Mouse (Mus musculus) forebrain, embryonic 12.5 days (tissue): Measurements from ENCODE around the gene Stpg4. TPM values are rescaled to one million over a fixed set of nuclear protein-coding genes. Genes with fewer than 3 reads are reported as not detected.

Experiments
- ATAC-seq: fragments of 200-750 bp; cut with Nextera tagmentation; 2 replicates; pipeline ENCODE4 v1.8.0; 2017; ENCODE audit warnings: moderate TSS enrichment; ENCODE audit not compliant: low FRiP score
- H3K27ac ChIP-seq: fragments of 300-500 bp; sonication (generic); 2 replicates; pipeline ENCODE4 v1.5.1; 2016; ENCODE audit warnings: mild to moderate bottlenecking
- H3K27me3 ChIP-seq: fragments of 300-500 bp; sonication (generic); 2 replicates; pipeline ENCODE4 v1.6.1; 2016; ENCODE audit warnings: mild to moderate bottlenecking
- H3K36me3 ChIP-seq: fragments of 300-500 bp; sonication (generic); replicated peaks from 2 replicates; pipeline ENCODE4 v1.6.1; 2016; ENCODE audit warnings: mild to moderate bottlenecking
- H3K4me1 ChIP-seq: fragments of 300-500 bp; sonication (generic); 2 replicates; pipeline ENCODE4 v1.6.1; 2016
- H3K4me2 ChIP-seq: fragments of 300-500 bp; sonication (generic); 2 replicates; pipeline ENCODE4 v1.6.1; 2016; ENCODE audit warnings: mild to moderate bottlenecking, moderate library complexity
- H3K4me3 ChIP-seq: fragments of 300-500 bp; sonication (generic); replicated peaks from 2 replicates; pipeline ENCODE4 v1.5.1; 2016; ENCODE audit warnings: mild to moderate bottlenecking
- H3K9ac ChIP-seq: fragments of 300-500 bp; sonication (generic); 2 replicates; pipeline ENCODE4 v1.6.1; 2016; ENCODE audit warnings: mild to moderate bottlenecking
- H3K9me3 ChIP-seq: fragments of 300-500 bp; sonication (generic); 2 replicates; pipeline ENCODE4 v1.6.1; 2016
- WGBS: fragments of 180-500 bp; shearing (Covaris S2); methylation state at CpG from one replicate; pipeline ENCODE4 v1.1.7; 2016; 5-methylcytosine and 5-hydroxymethylcytosine counted together
- polyA plus RNA-seq: library from polyadenylated mRNA; unstranded; fragments of >200 nt; fragmentation: Nextera tagmentation; extraction: Ambion mirVana; gene quantifications from 2 replicates; pipeline ENCODE4 v1.2.1, GENCODE M21; 2016

Gene Stpg4
- polyA plus RNA-seq, 1 experiment from 2014 or later, result not detected

- under 1% methylated on average over 48 of the region's 86 CpGs for WGBS
- no peaks in the 10 kb centered on the region for H3K9me3 ChIP-seq
- H3K4me1 ChIP-seq, result peaks cover 43% of the 10 kb centered on the region
- H3K36me3 ChIP-seq, result peaks cover 6% of the 10 kb centered on the region
- ATAC-seq, result peak; percentile 79
- H3K4me2 ChIP-seq, result peak overlapping the region; percentile 79
- peak overlapping the region; percentile 99 for H3K27ac ChIP-seq
- no peaks in the 10 kb centered on the region for H3K27me3 ChIP-seq
- peak overlapping the region; percentile 93 for H3K4me3 ChIP-seq
- H3K9ac ChIP-seq, result peak overlapping the region; percentile 99
Observed at GRCm38 (mm10) chr17:87445917-87446766, 18.6 kb upstream of the Stpg4 start.

DNA sequence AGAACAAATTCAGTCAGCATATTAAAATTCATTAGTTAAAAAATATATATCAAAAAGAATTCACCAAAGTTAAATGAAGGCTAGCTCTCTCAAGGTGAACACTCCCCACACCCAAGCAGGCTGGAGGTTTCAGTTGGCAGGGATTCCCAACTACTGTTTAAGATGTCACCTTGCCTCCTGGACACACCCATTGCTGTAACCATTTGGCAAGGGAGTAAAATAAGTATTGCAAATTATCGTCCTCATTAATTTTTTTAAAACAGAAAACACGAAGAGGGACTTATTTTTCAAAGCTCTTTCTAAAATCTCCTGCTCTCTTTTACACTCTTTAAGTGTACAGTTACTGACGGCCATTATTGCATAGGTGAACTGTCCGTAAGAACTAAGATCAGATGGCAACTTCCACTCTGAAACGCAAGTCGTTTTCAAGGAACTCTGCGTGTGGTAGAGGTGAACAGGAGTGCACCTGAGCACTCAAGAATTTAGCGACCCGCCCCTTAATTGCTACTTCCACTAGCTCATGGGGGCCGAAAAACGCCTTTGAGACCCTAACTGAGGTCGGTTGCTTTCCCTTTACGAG is 17.9 kb upstream of the Stpg4 start:
- peak overlapping the region; percentile 99 for H3K9ac ChIP-seq
- H3K36me3 ChIP-seq, result peaks cover 6% of the 10 kb centered on the region
- H3K9me3 ChIP-seq, result no peaks in the 10 kb centered on the region
- no peaks in the 10 kb centered on the region for H3K27me3 ChIP-seq
- peak overlapping the region; percentile 99 for H3K27ac ChIP-seq
- H3K4me2 ChIP-seq, result peak overlapping the region; percentile 79
- peaks cover 43% of the 10 kb centered on the region for H3K4me1 ChIP-seq
- ATAC-seq, result no peak
- WGBS, result 2% methylated on average over 13 of the region's 13 CpGs
- peak overlapping the region; percentile 93 for H3K4me3 ChIP-seq

DNA sequence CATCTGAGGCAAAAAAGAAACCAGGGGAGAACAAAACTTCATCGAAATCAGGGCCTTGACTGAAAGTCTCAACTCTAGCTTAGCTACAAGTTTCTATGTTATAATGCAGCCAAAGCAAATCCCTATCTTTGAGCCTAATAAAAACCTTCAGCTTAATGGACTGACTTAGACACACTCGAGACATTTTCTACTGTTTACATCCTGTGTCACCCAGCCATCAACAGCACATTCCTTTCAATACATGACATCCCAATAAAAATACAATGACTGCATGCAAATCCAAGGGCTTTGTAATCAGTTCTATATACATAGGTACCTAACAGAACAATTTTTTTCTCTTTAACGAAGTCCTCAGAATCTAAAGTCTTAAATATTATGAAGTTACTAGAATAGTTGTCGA is 17.2 kb upstream of the Stpg4 start:
- Histone ChIP-seq H3K27me3 (no peaks in the 10 kb centered on the region), H3K4me2 (peak overlapping the region; percentile 79), H3K27ac (no peak overlapping the region), H3K36me3 (peaks cover 10% of the 10 kb centered on the region), H3K9me3 (no peaks in the 10 kb centered on the region), H3K9ac (no peak overlapping the region; the same call in 1 of the 2 replicates), H3K4me3 (peak overlapping the region; percentile 37), H3K4me1 (peaks cover 47% of the 10 kb centered on the region)
- ATAC-seq, result no peak
- 46% methylated on average over 4 of the region's 4 CpGs for WGBS

GRCm38 (mm10) chr17:87441537-87441936 is 14.0 kb upstream of the Stpg4 start:
- H3K9ac ChIP-seq, result no peak overlapping the region
- H3K27ac ChIP-seq, result no peak overlapping the region
- peaks cover 43% of the 10 kb centered on the region for H3K4me1 ChIP-seq
- H3K27me3 ChIP-seq, result no peaks in the 10 kb centered on the region
- ATAC-seq, result no peak
- no peak overlapping the region for H3K4me2 ChIP-seq
- 79% methylated on average over 2 of the region's 2 CpGs for WGBS
- H3K4me3 ChIP-seq, result no peak overlapping the region
- peaks cover 10% of the 10 kb centered on the region for H3K36me3 ChIP-seq
- H3K9me3 ChIP-seq, result no peaks in the 10 kb centered on the region

DNA sequence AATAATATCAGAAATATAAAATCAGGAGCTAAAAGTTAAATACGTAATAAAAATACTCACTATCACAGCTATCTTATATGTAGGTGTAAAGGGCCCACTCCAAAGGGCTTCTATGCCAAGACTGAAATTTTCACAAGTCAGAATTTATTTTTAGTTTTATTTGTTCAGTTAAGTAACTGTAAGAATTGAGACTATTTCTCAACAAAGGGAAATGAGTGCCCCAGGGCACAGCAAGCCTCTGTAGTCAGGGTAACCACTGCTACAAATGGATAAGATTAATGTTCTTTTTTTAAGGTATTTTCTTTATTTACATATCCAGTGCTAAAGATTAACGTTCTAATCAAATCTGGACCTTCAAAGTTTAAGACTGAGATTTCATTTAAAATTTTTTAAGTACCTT is 11.9 kb upstream of the Stpg4 start:
- peaks cover 38% of the 10 kb centered on the region for H3K4me1 ChIP-seq
- WGBS, result 92% methylated on average over 2 of the region's 2 CpGs
- no peak overlapping the region for H3K4me3 ChIP-seq
- no peaks in the 10 kb centered on the region for H3K27me3 ChIP-seq
- H3K9me3 ChIP-seq, result no peaks in the 10 kb centered on the region
- no peak overlapping the region for H3K4me2 ChIP-seq
- no peak for ATAC-seq
- H3K27ac ChIP-seq, result no peak overlapping the region
- H3K9ac ChIP-seq, result no peak overlapping the region
- peaks cover 24% of the 10 kb centered on the region for H3K36me3 ChIP-seq

DNA sequence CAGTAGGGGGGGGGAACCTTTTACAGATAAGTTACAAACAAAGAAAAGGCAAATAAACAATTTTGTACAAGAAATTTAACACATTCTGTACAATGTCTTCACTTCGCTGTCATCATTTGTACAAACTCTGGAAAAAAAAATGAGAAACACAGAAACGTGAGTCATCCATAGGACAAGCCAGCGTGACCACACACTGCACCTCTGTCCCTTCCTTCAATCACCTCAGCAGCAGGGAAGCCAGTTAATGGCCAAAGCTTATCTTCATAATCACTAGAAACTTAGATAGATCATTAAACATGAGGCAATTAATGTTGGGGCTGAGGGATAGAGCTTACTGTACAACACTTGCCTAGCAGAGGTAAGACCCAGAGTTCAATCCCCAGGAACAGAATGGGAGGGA is 6.4 kb upstream of the Stpg4 start:
- Histone ChIP-seq H3K4me1 (0 out of 2 replicates have a peak, but pooled peaks cover 5% of the 10 kb centered on the region), H3K27ac (no peak overlapping the region), H3K9me3 (no peaks in the 10 kb centered on the region), H3K9ac (no peak overlapping the region), H3K4me3 (no peak overlapping the region), H3K27me3 (no peaks in the 10 kb centered on the region), H3K4me2 (no peak overlapping the region), H3K36me3 (peaks cover 62% of the 10 kb centered on the region)
- 95% methylated on average over 3 of the region's 3 CpGs for WGBS
- ATAC-seq, result no peak

DNA sequence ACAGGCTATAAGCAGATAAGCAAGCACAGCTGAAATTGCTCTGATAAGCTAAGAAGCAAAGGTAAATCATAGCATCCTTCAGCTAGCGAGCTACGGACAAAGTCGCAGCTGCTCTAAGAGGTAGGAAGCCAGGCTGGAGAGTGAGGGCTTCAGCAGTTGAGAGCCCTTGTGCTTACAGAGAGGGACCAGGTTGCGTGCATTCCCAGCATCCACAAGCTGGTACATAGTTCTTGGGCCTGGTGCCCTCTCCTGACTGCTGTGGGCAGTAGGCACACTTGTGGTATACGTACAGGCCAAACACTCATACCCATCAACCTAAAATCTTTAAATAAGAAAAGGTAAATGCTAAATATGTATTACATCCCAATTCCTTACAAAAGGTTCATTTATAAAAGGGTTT is 5.2 kb upstream of the Stpg4 start:
- WGBS, result 96% methylated on average over 5 of the region's 5 CpGs
- peaks cover 69% of the 10 kb centered on the region for H3K36me3 ChIP-seq

GRCm38 (mm10) chr17:87432314-87432713 is 4.8 kb upstream of the Stpg4 start:
- peaks cover 4% of the 10 kb centered on the region; the same call in 1 of the 2 replicates for H3K4me1 ChIP-seq
- H3K9ac ChIP-seq, result no peak overlapping the region
- ATAC-seq, result no peak
- peaks cover 72% of the 10 kb centered on the region for H3K36me3 ChIP-seq
- H3K4me2 ChIP-seq, result no peak overlapping the region
- H3K27ac ChIP-seq, result no peak overlapping the region
- H3K27me3 ChIP-seq, result no peaks in the 10 kb centered on the region
- H3K4me3 ChIP-seq, result no peak overlapping the region
- no peaks in the 10 kb centered on the region for H3K9me3 ChIP-seq

More for the DNA sequence above, 5.2 kb upstream of the Stpg4 start:
- no peak for ATAC-seq
- Histone ChIP-seq H3K27me3 (no peaks in the 10 kb centered on the region), H3K9ac (no peak overlapping the region), H3K4me1 (0 out of 2 replicates have a peak, but pooled peaks cover 4% of the 10 kb centered on the region), H3K4me2 (no peak overlapping the region), H3K9me3 (no peaks in the 10 kb centered on the region), H3K4me3 (no peak overlapping the region), H3K27ac (no peak overlapping the region)

- no peak for ATAC-seq
- Histone ChIP-seq H3K9ac (no peak overlapping the region), H3K4me3 (no peak overlapping the region), H3K9me3 (no peaks in the 10 kb centered on the region), H3K27me3 (no peaks in the 10 kb centered on the region), H3K36me3 (peaks cover 58% of the 10 kb centered on the region), H3K4me1 (peaks cover 4% of the 10 kb centered on the region; the same call in 1 of the 2 replicates), H3K4me2 (no peak overlapping the region), H3K27ac (no peak overlapping the region)
- 90% methylated on average over 3 of the region's 3 CpGs for WGBS
Observed at GRCm38 (mm10) chr17:87429431-87429830, 1.9 kb upstream of the Stpg4 start.

DNA sequence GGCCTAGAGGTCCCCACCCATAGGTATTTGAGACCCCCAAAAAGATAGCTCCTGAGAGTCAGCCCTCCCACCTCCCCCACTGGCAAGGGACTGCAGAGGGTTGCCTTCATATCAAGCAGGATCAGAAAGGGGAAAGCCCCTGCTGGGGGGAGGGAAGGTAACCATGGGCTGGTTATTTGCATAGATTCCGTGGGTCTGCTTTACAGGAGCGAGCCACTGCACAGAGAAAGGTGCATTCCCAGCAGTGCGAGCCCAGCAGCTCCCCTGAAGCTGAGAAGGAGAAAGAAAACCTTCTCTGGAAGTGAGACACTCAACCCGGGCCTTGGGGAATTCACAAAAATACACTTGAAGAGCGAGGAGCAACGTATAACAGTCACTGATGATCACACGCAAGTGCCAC is 9.5 kb downstream of the Stpg4 start:
- Histone ChIP-seq H3K4me3 (no peak overlapping the region), H3K9ac (no peak overlapping the region), H3K4me1 (no peaks in the 10 kb centered on the region), H3K9me3 (no peaks in the 10 kb centered on the region), H3K4me2 (no peak overlapping the region), H3K27ac (no peak overlapping the region), H3K36me3 (no peaks in the 10 kb centered on the region), H3K27me3 (no peaks in the 10 kb centered on the region)
- ATAC-seq, result no peak
- WGBS, result 76% methylated on average over 7 of the region's 7 CpGs

- no peak overlapping the region for H3K4me3 ChIP-seq
- WGBS, result 72% methylated on average over 4 of the region's 4 CpGs
- no peaks in the 10 kb centered on the region for H3K4me1 ChIP-seq
- no peak for ATAC-seq
- H3K27ac ChIP-seq, result no peak overlapping the region
- H3K4me2 ChIP-seq, result no peak overlapping the region
- H3K36me3 ChIP-seq, result no peaks in the 10 kb centered on the region
- no peaks in the 10 kb centered on the region for H3K9me3 ChIP-seq
- H3K9ac ChIP-seq, result no peak overlapping the region
- no peaks in the 10 kb centered on the region for H3K27me3 ChIP-seq
Observed at GRCm38 (mm10) chr17:87406646-87407045, 20.9 kb downstream of the Stpg4 start.

DNA sequence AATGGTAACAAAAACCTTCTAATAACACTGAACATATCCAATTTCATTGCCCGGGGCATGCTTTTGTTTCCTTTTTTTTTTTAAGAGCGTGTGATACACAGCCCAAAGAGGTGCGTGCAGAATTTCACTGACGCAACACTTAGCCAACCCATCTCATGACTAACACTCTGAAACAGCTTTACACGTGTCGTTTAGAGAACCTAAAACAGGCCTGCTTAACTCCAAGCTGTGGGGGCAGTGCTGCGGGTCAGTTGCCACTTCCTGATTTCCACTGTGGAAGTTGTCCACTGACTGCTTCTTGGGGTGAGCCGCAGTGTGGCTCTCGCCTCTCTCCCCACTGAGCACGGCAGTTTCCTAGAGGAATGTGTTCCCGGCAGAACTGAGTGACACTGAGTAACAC is 22.0 kb downstream of the Stpg4 start:
- Histone ChIP-seq H3K4me3 (no peak overlapping the region), H3K9me3 (no peaks in the 10 kb centered on the region), H3K4me2 (no peak overlapping the region), H3K27me3 (no peaks in the 10 kb centered on the region), H3K27ac (no peak overlapping the region), H3K4me1 (no peaks in the 10 kb centered on the region), H3K9ac (no peak overlapping the region), H3K36me3 (no peaks in the 10 kb centered on the region)
- 75% methylated on average over 11 of the region's 11 CpGs for WGBS
- ATAC-seq, result no peak

- no peak overlapping the region for H3K4me3 ChIP-seq
- no peaks in the 10 kb centered on the region for H3K36me3 ChIP-seq
- no peaks in the 10 kb centered on the region for H3K4me1 ChIP-seq
- H3K9ac ChIP-seq, result no peak overlapping the region
- no peak overlapping the region for H3K4me2 ChIP-seq
- ATAC-seq, result no peak
- H3K27me3 ChIP-seq, result no peaks in the 10 kb centered on the region
- WGBS, result 76% methylated on average over 4 of the region's 4 CpGs
- no peaks in the 10 kb centered on the region for H3K9me3 ChIP-seq
- H3K27ac ChIP-seq, result no peak overlapping the region
Observed at GRCm38 (mm10) chr17:87403462-87403861, 24.1 kb downstream of the Stpg4 start.
